ENCODE assay signal across 10 mouse cellular contexts in genomic region chr7:24359269-24359668, GRCm38 (mm10). TPM values are rescaled to one million over a fixed set of nuclear protein-coding genes. Genes with fewer than 3 reads are reported as not detected.
A peak's percentile ranks its signal among the peaks of the same experiment; 100 is the strongest.
DNase-seq lines count a peak whose midpoint lies in the region; ATAC-seq lines count a peak whose summit lies in the region.
"Had no signal": no experiment of that assay in that cellular context is flagged by ENCODE, and none has a peak within 500 bp of the region (broad histone marks: within the 10 kb centered on the region; RNA-seq: fewer than 3 reads in every experiment).

No protein-coding gene starts in this region.

- 0 out of 2 replicates have a peak, but pooled peaks have one; percentile 15 for ATAC-seq in lung, embryonic 16.5 days (ENCODE audit: low read depth)

- no peak for DNase-seq in lung, postnatal 4 days
- peak; percentile 31 for DNase-seq in Muller cell, postnatal 12 days (ENCODE audit: inconsistent ontology term)
- DNase-seq in embryo, embryonic 10 days (ENCODE audit: low spot score) = peak; percentile 70
- peak; percentile 51 for DNase-seq in ovary, postnatal 14 days (ENCODE audit: low spot score)
- DNase-seq in cerebellum, postnatal 10 days = no peak
- DNase-seq in left cerebral cortex, postnatal 14 days (ENCODE audit: low spot score in 2 of 2) = no peak
- DNase-seq: right cerebral cortex, postnatal 4 days had no signal

- no peaks in the 10 kb centered on the region for H3K27me3 ChIP-seq in lung, embryonic 16.5 days (ENCODE audit: control insufficient read depth, insufficient read depth, low read depth, low read length)

- WGBS in lung, embryonic 16.5 days = 19% methylated on average over 9 of the region's 9 CpGs

- no peaks in the 10 kb centered on the region for H3K4me1 ChIP-seq in lung, embryonic 16.5 days (replicated peaks; ENCODE audit: control insufficient read depth, insufficient read depth, low read length)
- H3K4me1 ChIP-seq: heart, embryonic 12.5 days had no signal

- intact Hi-C loops in left cerebral cortex, postnatal 14 days (cut with DNase I) = no loop called here

- H3K9me3 ChIP-seq in lung, embryonic 16.5 days (ENCODE audit: control insufficient read depth, low read length) = peaks cover 5% of the 10 kb centered on the region; the same call in 1 of the 2 replicates

- no peak overlapping the region for H3K4me2 ChIP-seq in lung, embryonic 16.5 days (ENCODE audit: low read depth, low read length)
- H3K4me2 ChIP-seq: heart, embryonic 12.5 days had no signal

- no peak overlapping the region for H3K27ac ChIP-seq in lung, embryonic 16.5 days (ENCODE audit: low read length)

- no peak overlapping the region for H3K4me3 ChIP-seq in lung, embryonic 16.5 days (ENCODE audit: low read length)
- H3K4me3 ChIP-seq: heart, embryonic 12.5 days had no signal

- no peak overlapping the region for H3K9ac ChIP-seq in lung, embryonic 16.5 days (ENCODE audit: low read length)
- H3K9ac ChIP-seq: heart, embryonic 12.5 days had no signal

- no peaks in the 10 kb centered on the region for H3K36me3 ChIP-seq in lung, embryonic 16.5 days (ENCODE audit: control insufficient read depth, insufficient read depth, low read length)
- H3K36me3 ChIP-seq: heart, embryonic 12.5 days had no signal

RNA-seq across cellular contexts. Expression of gene Lypd5, which starts 10.3 kb away (rescaled TPM):
- polyA plus RNA-seq in lung, embryonic 16.5 days (2015; fragmentation: Nextera tagmentation; extraction: Ambion mirVana) = 0.06 and 0.33 TPM in 2 replicates
- not detected for total RNA-seq in left cerebral cortex, postnatal 14 days (2021)
- total RNA-seq: adrenal gland, postnatal 4 days had no signal
- polyA plus RNA-seq: heart, embryonic 12.5 days had no signal

RNA-seq across cellular contexts. Expression of gene Kcnn4, which starts 10.8 kb away (rescaled TPM):
- polyA plus RNA-seq in lung, embryonic 16.5 days (2015; fragmentation: Nextera tagmentation; extraction: Ambion mirVana) = 3.2 and 5.7 TPM in 2 replicates
- under 1 TPM; 0.32 to 0.40 TPM for total RNA-seq in left cerebral cortex, postnatal 14 days (2021)

RNA-seq across cellular contexts. Expression of gene Tescl, which starts 25.5 kb away (rescaled TPM):
- polyA plus RNA-seq in lung, embryonic 16.5 days (2015; fragmentation: Nextera tagmentation; extraction: Ambion mirVana) = not detected in 2 replicates
- total RNA-seq in left cerebral cortex, postnatal 14 days (2021) = not detected
- polyA plus RNA-seq: heart, embryonic 12.5 days had no signal

RNA-seq across cellular contexts. Expression of gene Smg9, which starts 40.1 kb away (rescaled TPM):
- 22.7 and 24.6 TPM in 2 replicates for polyA plus RNA-seq in lung, embryonic 16.5 days (2015; fragmentation: Nextera tagmentation; extraction: Ambion mirVana)
- total RNA-seq in left cerebral cortex, postnatal 14 days (2021) = 10 to 100 TPM; 35.5 to 39.7 TPM

RNA-seq across cellular contexts. Expression of gene Zfp94, which starts 42.8 kb away (rescaled TPM):
- 10.2 and 11.3 TPM in 2 replicates for polyA plus RNA-seq in lung, embryonic 16.5 days (2015; fragmentation: Nextera tagmentation; extraction: Ambion mirVana)
- total RNA-seq in left cerebral cortex, postnatal 14 days (2021) = 10 to 100 TPM; 16.1 to 16.3 TPM

Comparison
In these comparisons a context has a peak if more than half of its experiments do, and no peak if none do; other contexts are left out.
1. DNase-seq: peak in Muller cell, postnatal 12 days (single experiment), embryo, embryonic 10 days (single experiment) and ovary, postnatal 14 days (single experiment); none in lung, postnatal 4 days (0 of 2), cerebellum, postnatal 10 days (0 of 2) and left cerebral cortex, postnatal 14 days (0 of 2).